Mouse (Mus musculus) kidney, embryonic 14.5 days (tissue): Measurements from ENCODE around the gene Cavin1. TPM values are rescaled to one million over a fixed set of nuclear protein-coding genes. Genes with fewer than 3 reads are reported as not detected.

ENCODE experiments used
- polyA plus RNA-seq: library from polyadenylated mRNA; unstranded; fragments of >200 nt; fragmentation: Nextera tagmentation; extraction: Ambion mirVana; gene quantifications from 2 replicates; pipeline ENCODE4 v1.2.1, GENCODE M21; 2014

Cavin1 gene
- polyA plus RNA-seq, 1 experiment from 2014 or later = 40.7 TPM

Other genes starting within 250 kb of the Cavin1 start
- gene Rab5c, start 232.7 kb downstream of the Cavin1 start, polyA plus RNA-seq = 46.8 and 92.8 TPM in 2 replicates
- gene Kcnh4, start 210.9 kb downstream of the Cavin1 start, polyA plus RNA-seq = 0.07 TPM in 1 of 2 replicates, not detected in the other
- not detected in 2 replicates for gene Hcrt, start 208.0 kb downstream of the Cavin1 start, polyA plus RNA-seq
- 3.6 and 4.5 TPM in 2 replicates for gene Ghdc, start 199.9 kb downstream of the Cavin1 start, polyA plus RNA-seq
- gene Stat5b, start 120.2 kb downstream of the Cavin1 start, polyA plus RNA-seq = 12.7 and 19.8 TPM in 2 replicates
- gene Stat5a, start 111.5 kb downstream of the Cavin1 start, polyA plus RNA-seq = 2.0 and 3.0 TPM in 2 replicates
- gene Stat3, start 31.3 kb downstream of the Cavin1 start, polyA plus RNA-seq = 25.3 and 40.0 TPM in 2 replicates
- 29.2 and 38.8 TPM in 2 replicates for gene Atp6v0a1, start 38.6 kb upstream of the Cavin1 start, polyA plus RNA-seq
- 7.0 and 11.5 TPM in 2 replicates for gene Naglu, start 99.1 kb upstream of the Cavin1 start, polyA plus RNA-seq
- gene Hsd17b1, start 107.5 kb upstream of the Cavin1 start, polyA plus RNA-seq = 0.16 TPM in 1 of 2 replicates, not detected in the other
- 42.0 and 44.9 TPM in 2 replicates for gene Coasy, start 111.7 kb upstream of the Cavin1 start, polyA plus RNA-seq
- gene Mlx, start 116.4 kb upstream of the Cavin1 start, polyA plus RNA-seq = 39.7 and 48.7 TPM in 2 replicates
- 52.0 and 61.8 TPM in 2 replicates for gene Psmc3ip, start 124.5 kb upstream of the Cavin1 start, polyA plus RNA-seq
- gene Retreg3, start 149.0 kb upstream of the Cavin1 start, polyA plus RNA-seq = 10.5 and 14.0 TPM in 2 replicates
- 81.9 and 95.4 TPM in 2 replicates for gene Tubg1, start 149.1 kb upstream of the Cavin1 start, polyA plus RNA-seq
- gene Tubg2, start 185.0 kb upstream of the Cavin1 start, polyA plus RNA-seq = 3.7 and 4.5 TPM in 2 replicates
- gene Cntnap1, start 199.6 kb upstream of the Cavin1 start, polyA plus RNA-seq = 1.7 and 2.1 TPM in 2 replicates
- 17.0 and 17.9 TPM in 2 replicates for gene Plekhh3, start 200.5 kb upstream of the Cavin1 start, polyA plus RNA-seq
- 0.24 and 0.51 TPM in 2 replicates for gene Ccr10, start 204.6 kb upstream of the Cavin1 start, polyA plus RNA-seq